Mouse (Mus musculus): ENCODE measurements around the gene Mrps24.

- TF ChIP-seq CTCF (IDR thresholded peaks at IDR 0.05; ENCODE audit: low read depth) = no peak
- no peak for TF ChIP-seq EP300 (optimal IDR thresholded peaks at IDR 0.05)
Observed at GRCm38 (mm10) chr11:5702271-5702956, 13.1 kb downstream of the Mrps24 start.
